Mouse (Mus musculus) G1E (cell line): ENCODE results near the gene Chic2. TPM values are rescaled to one million over a fixed set of nuclear protein-coding genes. Genes with fewer than 3 reads are reported as not detected.

ENCODE experiments used
- ATAC-seq: 2 replicates; pipeline ENCODE4 v1.8.0; 2016; ENCODE audit warnings: mild to moderate bottlenecking; ENCODE audit not compliant: insufficient number of reproducible peaks, poor library complexity, low FRiP score, severe bottlenecking; ENCODE audit errors: extremely low read depth
- DNase-seq: peaks from one replicate; pipeline ENCODE4 v3.0.0; 2012; ENCODE audit warnings: low spot score
- H3K27me3 ChIP-seq: 2 replicates; pipeline ENCODE4 v1.6.1; 2012; ENCODE audit warnings: mild to moderate bottlenecking, low read length, inconsistent platforms; ENCODE audit not compliant: insufficient read depth
- H3K36me3 ChIP-seq: replicated peaks from 2 replicates; pipeline ENCODE3; 2012; ENCODE audit warnings: mild to moderate bottlenecking, inconsistent platforms
- H3K4me1 ChIP-seq: 2 replicates; pipeline ENCODE4 v1.6.1; 2012; ENCODE audit warnings: low read depth, low read length, inconsistent platforms, mixed read lengths; ENCODE audit not compliant: insufficient read depth
- H3K4me3 ChIP-seq: 2 replicates; pipeline ENCODE4 v1.5.1; 2012; ENCODE audit warnings: low read depth, mild to moderate bottlenecking, inconsistent platforms, low read length, moderate library complexity, mixed read lengths
- H3K9me3 ChIP-seq: replicated peaks from 2 replicates; pipeline ENCODE4 v1.6.1; 2012; ENCODE audit warnings: inconsistent platforms
- CTCF ChIP-seq: IDR thresholded peaks from 2 replicates; pipeline ENCODE4 v1.5.1; 2012; ENCODE audit warnings: low read depth, low read length, inconsistent platforms, mixed read lengths
- GATA1 ChIP-seq: IDR thresholded peaks from 2 replicates; pipeline ENCODE4 v1.6.1; 2012; ENCODE audit warnings: borderline replicate concordance, low read length, inconsistent platforms, mixed read lengths
- GATA2 ChIP-seq: IDR thresholded peaks from 2 replicates; pipeline ENCODE4 v1.6.1; 2012; ENCODE audit warnings: low read depth, low read length, inconsistent platforms, borderline replicate concordance
- POLR2AphosphoS5 ChIP-seq: IDR thresholded peaks from 2 replicates; pipeline ENCODE4 v1.6.1; 2012; ENCODE audit warnings: low read depth, low read length, inconsistent platforms; ENCODE audit not compliant: insufficient replicate concordance
- TAL1 ChIP-seq: conservative IDR thresholded peaks from 2 replicates; pipeline ENCODE4 v1.6.1; 2012; ENCODE audit warnings: low read depth, low read length, inconsistent platforms, mixed read lengths
- polyA plus RNA-seq: library from polyadenylated mRNA; stranded (reverse); fragments of >175 nt; gene quantifications from 2 replicates; pipeline ENCODE4 v1.2.3, GENCODE M21; 2012
- total RNA-seq, 2 experiments: library from RNA; stranded (forward) in 1 of 2; stranded (reverse) in 1 of 2; fragments of 200-1000 nt in 1 of 2; fragments of >200 nt in 1 of 2; fragmentation: Nextera tagmentation in 1 of 2; gene quantifications; 2 replicates each; pipeline ENCODE4 v1.2.3; 2014 to 2017

Chic2 gene
- total and polyA plus RNA-seq, 3 experiments, result 32.0 to 69.3 (median 57.4) TPM

- H3K9me3 ChIP-seq, result no peaks in the 10 kb centered on the region
- no peak overlapping the region for H3K4me3 ChIP-seq
- no peak for DNase-seq
- peaks cover 33% of the 10 kb centered on the region for H3K27me3 ChIP-seq
- TF ChIP-seq POLR2AphosphoS5, result no peak
- TF ChIP-seq TAL1, result no peak
- TF ChIP-seq GATA1, result no peak
- no peak for TF ChIP-seq GATA2
- no peak for TF ChIP-seq CTCF
- no peak for ATAC-seq
- peaks cover 20% of the 10 kb centered on the region for H3K4me1 ChIP-seq
- H3K36me3 ChIP-seq, result no peaks in the 10 kb centered on the region
Measured at GRCm38 (mm10) chr5:74960306-74960705, 84.3 kb downstream of the Chic2 start.

- TF ChIP-seq CTCF (no peak), POLR2AphosphoS5 (no peak), TAL1 (no peak), GATA2 (no peak), GATA1 (no peak)
- Histone ChIP-seq H3K4me1 (peaks cover 27% of the 10 kb centered on the region), H3K36me3 (no peaks in the 10 kb centered on the region), H3K27me3 (peaks cover 43% of the 10 kb centered on the region), H3K9me3 (no peaks in the 10 kb centered on the region), H3K4me3 (no peak overlapping the region)
- peak; percentile 28; the same call in 1 of the 2 replicates for ATAC-seq
- no peak for DNase-seq
Measured at GRCm38 (mm10) chr5:74957293-74958076, 87.1 kb downstream of the Chic2 start.

GRCm38 (mm10) chr5:74956335-74956734 is 88.2 kb downstream of the Chic2 start:
- H3K27me3 ChIP-seq, result peaks cover 54% of the 10 kb centered on the region
- no peak overlapping the region for H3K4me3 ChIP-seq
- peaks cover 27% of the 10 kb centered on the region for H3K4me1 ChIP-seq
- no peak for DNase-seq
- no peak for ATAC-seq
- H3K36me3 ChIP-seq, result no peaks in the 10 kb centered on the region
- TF ChIP-seq GATA2 (no peak), POLR2AphosphoS5 (no peak), CTCF (no peak), GATA1 (no peak), TAL1 (no peak)
- no peaks in the 10 kb centered on the region for H3K9me3 ChIP-seq

GRCm38 (mm10) chr5:74955565-74955964 is 89.0 kb downstream of the Chic2 start:
- Histone ChIP-seq H3K36me3 (no peaks in the 10 kb centered on the region), H3K4me1 (peaks cover 24% of the 10 kb centered on the region), H3K9me3 (no peaks in the 10 kb centered on the region), H3K4me3 (no peak overlapping the region), H3K27me3 (peaks cover 58% of the 10 kb centered on the region)
- no peak for ATAC-seq
- no peak for DNase-seq
- TF ChIP-seq TAL1 (no peak), CTCF (no peak), GATA2 (no peak), POLR2AphosphoS5 (no peak), GATA1 (no peak)

GRCm38 (mm10) chr5:74952938-74953337 is 91.6 kb downstream of the Chic2 start:
- Histone ChIP-seq H3K27me3 (peaks cover 71% of the 10 kb centered on the region), H3K4me3 (no peak overlapping the region), H3K9me3 (no peaks in the 10 kb centered on the region), H3K36me3 (no peaks in the 10 kb centered on the region), H3K4me1 (peaks cover 35% of the 10 kb centered on the region)
- DNase-seq (no peak), ATAC-seq (no peak)
- TF ChIP-seq CTCF (no peak), GATA1 (no peak), POLR2AphosphoS5 (no peak), GATA2 (no peak), TAL1 (no peak)

- Histone ChIP-seq H3K27me3 (peaks cover 76% of the 10 kb centered on the region), H3K4me3 (no peak overlapping the region), H3K36me3 (no peaks in the 10 kb centered on the region), H3K4me1 (peaks cover 33% of the 10 kb centered on the region), H3K9me3 (no peaks in the 10 kb centered on the region)
- no peak for TF ChIP-seq GATA1
- TF ChIP-seq CTCF, result no peak
- TF ChIP-seq POLR2AphosphoS5, result no peak
- no peak for TF ChIP-seq GATA2
- no peak for TF ChIP-seq TAL1
- no peak for DNase-seq
- no peak for ATAC-seq
Measured at GRCm38 (mm10) chr5:74951375-74951774, 93.2 kb downstream of the Chic2 start.

- TF ChIP-seq GATA1 (no peak), POLR2AphosphoS5 (no peak), GATA2 (no peak), CTCF (no peak), TAL1 (no peak)
- Histone ChIP-seq H3K27me3 (peaks cover 71% of the 10 kb centered on the region), H3K9me3 (no peaks in the 10 kb centered on the region), H3K4me1 (peaks cover 38% of the 10 kb centered on the region), H3K36me3 (no peaks in the 10 kb centered on the region), H3K4me3 (no peak overlapping the region)
- DNase-seq, result no peak
- ATAC-seq, result no peak
Measured at GRCm38 (mm10) chr5:74949298-74949697, 95.3 kb downstream of the Chic2 start.
